Mouse (Mus musculus) erythroblast, embryonic 14.5 days (primary cell): Measurements from ENCODE around the gene Phox2a.

Source experiments
- GATA1 ChIP-seq: IDR thresholded peaks from 2 replicates; pipeline ENCODE4 v1.6.1; 2012; ENCODE audit warnings: low read length, inconsistent platforms, mixed read lengths
- TAL1 ChIP-seq: IDR thresholded peaks from 3 replicates; pipeline ENCODE4 v1.6.1; 2012; ENCODE audit warnings: low read length, inconsistent platforms, mixed read lengths

GRCm38 (mm10) chr7:101822836-101823757 lies 5.0 kb downstream of the Phox2a start:
- no peak for TF ChIP-seq GATA1
- TF ChIP-seq TAL1: no peak
